Comparison of ENCODE assay signal across 8 mouse cellular contexts in the genomic region with DNA sequence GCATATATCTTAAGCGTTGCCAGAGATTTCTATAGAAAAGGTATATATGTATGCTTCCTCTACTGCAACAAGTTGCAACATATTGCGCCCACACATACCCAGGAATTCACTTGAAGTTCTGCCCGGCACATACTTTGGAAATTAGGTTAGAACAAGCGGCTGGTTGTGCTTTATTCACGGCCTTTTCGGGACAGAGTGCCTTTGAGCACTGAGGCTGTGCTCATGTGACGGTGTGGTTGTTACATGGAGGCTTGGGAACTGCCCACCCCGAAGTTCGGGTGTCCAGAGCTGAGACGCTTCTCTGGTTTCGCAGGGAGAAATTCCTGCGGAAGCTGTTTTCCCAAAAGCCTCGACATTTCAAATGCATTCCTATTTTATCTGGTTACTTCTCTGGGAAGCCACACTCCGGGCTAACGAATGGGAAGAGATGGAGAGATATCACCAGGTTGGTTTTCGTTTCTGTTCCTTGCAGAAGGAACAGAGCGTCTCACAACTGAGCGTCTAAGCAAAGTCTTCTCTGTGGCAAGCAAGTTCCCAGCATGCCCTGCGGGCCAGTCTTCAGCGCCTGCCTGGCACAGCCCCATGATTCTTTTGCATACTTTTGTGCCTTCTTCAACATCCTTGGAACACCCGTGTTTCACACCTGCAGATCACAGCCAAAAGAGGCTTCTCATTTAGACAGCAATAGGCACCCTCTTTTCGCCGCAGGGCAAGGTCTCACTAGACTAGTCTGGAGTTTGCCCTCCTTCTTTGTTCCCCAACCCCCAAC. TPM values are rescaled to one million over a fixed set of nuclear protein-coding genes. Genes with fewer than 3 reads are reported as not detected.
DNase-seq lines count a peak whose midpoint lies in the region; ATAC-seq and TF ChIP-seq lines count a peak whose summit lies in the region.

No protein-coding gene starts in this region.

- TF ChIP-seq CTCF in forebrain, postnatal 0 days (IDR thresholded peaks at IDR 0.05; ENCODE audit: low read depth): no peak
- TF ChIP-seq CTCF in liver, postnatal 0 days (IDR thresholded peaks at IDR 0.05; ENCODE audit: low read depth): no peak

- no peak overlapping the region for H3K4me2 ChIP-seq in forebrain, postnatal 0 days (ENCODE audit: low read depth)
- H3K4me2 ChIP-seq in forebrain, embryonic 12.5 days: no peak overlapping the region
- peak overlapping the region; percentile 38 for H3K4me2 ChIP-seq in liver, postnatal 0 days (ENCODE audit: low read depth, low read length)

- no peak overlapping the region for H3K4me3 ChIP-seq in forebrain, postnatal 0 days (ENCODE audit: low read depth, low read length)
- H3K4me3 ChIP-seq in forebrain, embryonic 12.5 days (replicated peaks): no peak overlapping the region
- H3K4me3 ChIP-seq in liver, postnatal 0 days (ENCODE audit: low read depth, low read length): no peak overlapping the region

- DNase-seq in forebrain, postnatal 0 days: no peak
- peak; percentile 41 for DNase-seq in R1 (ENCODE audit: low read depth, low spot score)
- peak; percentile 53 for DNase-seq in kidney, adult 11 months
- no peak for DNase-seq in liver, postnatal 0 days
- peak; percentile 86 for DNase-seq in thymus, postnatal 14 days
- no peak for DNase-seq in cerebellum, adult 9-10 months
- no peak for DNase-seq in B cell, adult 2 months

- 56% methylated on average over 23 of the region's 23 CpGs for WGBS in forebrain, postnatal 0 days
- 70% methylated on average over 23 of the region's 23 CpGs for WGBS in forebrain, embryonic 12.5 days
- WGBS in liver, postnatal 0 days (ENCODE audit: insufficient replicate concordance): 60% methylated on average over 23 of the region's 23 CpGs

- TF ChIP-seq EP300 in liver, postnatal 0 days (IDR thresholded peaks at IDR 0.05; ENCODE audit: low read depth): no peak

- no peak overlapping the region for H3K9ac ChIP-seq in forebrain, postnatal 0 days
- no peak overlapping the region for H3K9ac ChIP-seq in forebrain, embryonic 12.5 days
- no peak overlapping the region for H3K9ac ChIP-seq in liver, postnatal 0 days (replicated peaks)

- no peak for ATAC-seq in forebrain, postnatal 0 days
- no peak for ATAC-seq in forebrain, embryonic 12.5 days (ENCODE audit: low FRiP score)
- ATAC-seq in liver, postnatal 0 days: no peak

- no peaks in the 10 kb centered on the region for H3K9me3 ChIP-seq in forebrain, postnatal 0 days (ENCODE audit: low read length)
- 0 out of 2 replicates have a peak, but pooled peaks cover 4% of the 10 kb centered on the region for H3K9me3 ChIP-seq in forebrain, embryonic 12.5 days
- peaks cover 4% of the 10 kb centered on the region; the same call in 1 of the 2 replicates for H3K9me3 ChIP-seq in liver, postnatal 0 days (ENCODE audit: low read length)

- peaks cover 5% of the 10 kb centered on the region; the same call in 1 of the 2 replicates for H3K4me1 ChIP-seq in forebrain, postnatal 0 days (ENCODE audit: insufficient read depth)
- peaks cover 12% of the 10 kb centered on the region for H3K4me1 ChIP-seq in forebrain, embryonic 12.5 days
- H3K4me1 ChIP-seq in liver, postnatal 0 days (ENCODE audit: insufficient read depth): no peaks in the 10 kb centered on the region

- H3K36me3 ChIP-seq in forebrain, postnatal 0 days (ENCODE audit: insufficient read depth): no peaks in the 10 kb centered on the region
- H3K36me3 ChIP-seq in forebrain, embryonic 12.5 days (replicated peaks): no peaks in the 10 kb centered on the region
- H3K36me3 ChIP-seq in liver, postnatal 0 days (replicated peaks; ENCODE audit: insufficient read depth, low read length): no peaks in the 10 kb centered on the region

- H3K27me3 ChIP-seq in forebrain, postnatal 0 days (ENCODE audit: insufficient read depth, low read length): no peaks in the 10 kb centered on the region
- H3K27me3 ChIP-seq in forebrain, embryonic 12.5 days: no peaks in the 10 kb centered on the region
- no peaks in the 10 kb centered on the region for H3K27me3 ChIP-seq in liver, postnatal 0 days (ENCODE audit: insufficient read depth, low read length)

- H3K27ac ChIP-seq in forebrain, postnatal 0 days (ENCODE audit: low read depth, low read length): peak overlapping the region; percentile 6
- H3K27ac ChIP-seq in forebrain, embryonic 12.5 days: no peak overlapping the region
- no peak overlapping the region for H3K27ac ChIP-seq in liver, postnatal 0 days (ENCODE audit: low read depth)

RNA-seq across cellular contexts. Expression of a gene that starts 48.5 kb away (rescaled TPM):
- total RNA-seq in forebrain, postnatal 0 days (2014; rRNA removed): 3.4 and 11.6 TPM in 2 replicates
- polyA plus RNA-seq in forebrain, postnatal 0 days (2015; fragmentation: Nextera tagmentation; extraction: Ambion mirVana): 10.8 and 13.3 TPM in 2 replicates
- 5.6 and 6.2 TPM in 2 replicates for polyA plus RNA-seq in forebrain, embryonic 12.5 days (2016; fragmentation: Nextera tagmentation; extraction: Ambion mirVana)
- 68.2 and 69.3 TPM in 2 replicates for polyA plus RNA-seq in liver, postnatal 0 days (2015; fragmentation: Nextera tagmentation; extraction: Ambion mirVana)

Comparison
In these comparisons a context has a peak if more than half of its experiments do, and no peak if none do; other contexts are left out.
1. DNase-seq: peak in R1 (single experiment), kidney, adult 11 months (single experiment) and thymus, postnatal 14 days (single experiment); none in forebrain, postnatal 0 days (single experiment), liver, postnatal 0 days (single experiment), cerebellum, adult 9-10 months (single experiment) and B cell, adult 2 months (0 of 2).